Mouse (Mus musculus) forebrain, embryonic 11.5 days (tissue): ENCODE measurements around the gene Pptc7. TPM values are rescaled to one million over a fixed set of nuclear protein-coding genes. Genes with fewer than 3 reads are reported as not detected.

ENCODE experiments used
- polyA plus RNA-seq: library from polyadenylated mRNA; unstranded; fragments of >200 nt; fragmentation: Nextera tagmentation; extraction: Ambion mirVana; gene quantifications from 2 replicates; pipeline ENCODE4 v1.2.1, GENCODE M21; 2014

Gene Pptc7
- polyA plus RNA-seq, 1 experiment from 2014 or later = 9.1 TPM

Other genes starting within 250 kb of the Pptc7 start
- gene Cux2, start 234.3 kb upstream of the Pptc7 start, polyA plus RNA-seq = 11.3 and 13.2 TPM in 2 replicates
- not detected in 2 replicates for gene Myl2, start 183.4 kb upstream of the Pptc7 start, polyA plus RNA-seq
- gene Ccdc63, start 143.5 kb upstream of the Pptc7 start, polyA plus RNA-seq = not detected in 2 replicates
- 364 and 378 TPM in 2 replicates for gene Ppp1cc, start 126.1 kb upstream of the Pptc7 start, polyA plus RNA-seq
- gene Hvcn1, start 77.6 kb upstream of the Pptc7 start, polyA plus RNA-seq = 8.6 and 11.1 TPM in 2 replicates
- gene Tctn1, start 19.9 kb upstream of the Pptc7 start, polyA plus RNA-seq = 5.2 and 7.5 TPM in 2 replicates
- gene Rad9b, start 69.9 kb downstream of the Pptc7 start, polyA plus RNA-seq = 9.8 and 12.6 TPM in 2 replicates
- gene Vps29, start 70.0 kb downstream of the Pptc7 start, polyA plus RNA-seq = 174 and 181 TPM in 2 replicates
- 65.0 and 77.7 TPM in 2 replicates for gene Gpn3, start 87.5 kb downstream of the Pptc7 start, polyA plus RNA-seq
- 110 and 127 TPM in 2 replicates for gene Fam216a, start 88.0 kb downstream of the Pptc7 start, polyA plus RNA-seq
- 64.5 and 71.2 TPM in 2 replicates for gene Arpc3, start 107.5 kb downstream of the Pptc7 start, polyA plus RNA-seq
- 28.3 and 31.9 TPM in 2 replicates for gene Anapc7, start 137.3 kb downstream of the Pptc7 start, polyA plus RNA-seq
- gene Atp2a2, start 217.9 kb downstream of the Pptc7 start, polyA plus RNA-seq = 58.7 and 60.6 TPM in 2 replicates